Mouse (Mus musculus) testis, postnatal 10 days (tissue): ENCODE data around the gene Osm.

Source experiments
- DNase-seq: peaks from one replicate; pipeline ENCODE4 v3.0.0; 2021; ENCODE audit warnings: low spot score

Osm gene

GRCm38 (mm10) chr11:4215061-4215460 is 21.2 kb upstream of the Osm start:
- DNase-seq = no peak

GRCm38 (mm10) chr11:4216248-4217000 is 19.8 kb upstream of the Osm start:
- DNase-seq = peak; percentile 64

GRCm38 (mm10) chr11:4217914-4218629 is 18.1 kb upstream of the Osm start, which contains the start of gene Castor1:
Gene Castor1 (plus strand): TSS chr11:4218225.
- DNase-seq = peak; percentile 90

GRCm38 (mm10) chr11:4218637-4219036 is 17.6 kb upstream of the Osm start:
- DNase-seq = no peak

GRCm38 (mm10) chr11:4219317-4219751 is 16.9 kb upstream of the Osm start:
- peak; percentile 79 for DNase-seq

GRCm38 (mm10) chr11:4219908-4220307 is 16.3 kb upstream of the Osm start:
- no peak for DNase-seq

GRCm38 (mm10) chr11:4220443-4221400 is 15.5 kb upstream of the Osm start:
- peak; percentile 93 for DNase-seq

GRCm38 (mm10) chr11:4222046-4222950 is 13.9 kb upstream of the Osm start:
- DNase-seq = peak; percentile 54

- peak; percentile 59 for DNase-seq
Measured at GRCm38 (mm10) chr11:4223393-4224188, 12.6 kb upstream of the Osm start.

- no peak for DNase-seq
Measured at GRCm38 (mm10) chr11:4224223-4224622, 12.0 kb upstream of the Osm start.

GRCm38 (mm10) chr11:4226569-4227325 is 9.5 kb upstream of the Osm start:
- no peak for DNase-seq

GRCm38 (mm10) chr11:4228463-4228862 is 7.8 kb upstream of the Osm start:
- DNase-seq = no peak

- DNase-seq = no peak
Measured at GRCm38 (mm10) chr11:4229841-4230240, 6.4 kb upstream of the Osm start.

GRCm38 (mm10) chr11:4231435-4231834 is 4.8 kb upstream of the Osm start:
- DNase-seq = no peak

- DNase-seq = no peak
Measured at GRCm38 (mm10) chr11:4232644-4233043, 3.6 kb upstream of the Osm start.

- no peak for DNase-seq
Measured at GRCm38 (mm10) chr11:4235052-4235655, 1.1 kb upstream of the Osm start.

- DNase-seq = no peak
Measured at GRCm38 (mm10) chr11:4236546-4237067, 387 bp downstream of the Osm start.

- DNase-seq = no peak
Measured at GRCm38 (mm10) chr11:4237389-4237912, 1.2 kb downstream of the Osm start.

GRCm38 (mm10) chr11:4238167-4238566 is 1.9 kb downstream of the Osm start:
- no peak for DNase-seq
